Mouse (Mus musculus) embryonic fibroblast, embryonic 13.5 days (primary cell): ENCODE measurements around the gene Pck2.

ENCODE experiments used
- CTCF ChIP-seq: IDR thresholded peaks from 2 replicates; pipeline ENCODE4 v1.5.1; 2011; ENCODE audit warnings: mild to moderate bottlenecking, control low read depth, low read length, moderate library complexity, borderline replicate concordance; ENCODE audit not compliant: insufficient read depth
- POLR2A ChIP-seq: IDR thresholded peaks from 2 replicates; pipeline ENCODE4 v1.6.1; 2011; ENCODE audit warnings: low read depth, mild to moderate bottlenecking, control low read depth, low read length, moderate library complexity

GRCm38 (mm10) chr14:55555788-55556187, 15.7 kb downstream of the Pck2 start:
- no peak for TF ChIP-seq CTCF
- no peak for TF ChIP-seq POLR2A
